Mouse (Mus musculus): Measurements from ENCODE around the gene Trpm1.
"Not testable (repeated sequence)": the region's sequence is repeated elsewhere in the genome, so short reads cannot be mapped to it uniquely, and the experiment has no call there.

The Trpm1 gene

GRCm38 (mm10) chr7:64153535-64153934, at the start of gene Trpm1:
TSS of gene Trpm1 (plus strand) at chr7:64153835.
- DNase-seq (ENCODE audit: low read depth, low spot score), result no peak

GRCm38 (mm10) chr7:64122131-64122715, 31.4 kb upstream of the Trpm1 start:
- no peak for DNase-seq (ENCODE audit: low read depth, low spot score)

DNA sequence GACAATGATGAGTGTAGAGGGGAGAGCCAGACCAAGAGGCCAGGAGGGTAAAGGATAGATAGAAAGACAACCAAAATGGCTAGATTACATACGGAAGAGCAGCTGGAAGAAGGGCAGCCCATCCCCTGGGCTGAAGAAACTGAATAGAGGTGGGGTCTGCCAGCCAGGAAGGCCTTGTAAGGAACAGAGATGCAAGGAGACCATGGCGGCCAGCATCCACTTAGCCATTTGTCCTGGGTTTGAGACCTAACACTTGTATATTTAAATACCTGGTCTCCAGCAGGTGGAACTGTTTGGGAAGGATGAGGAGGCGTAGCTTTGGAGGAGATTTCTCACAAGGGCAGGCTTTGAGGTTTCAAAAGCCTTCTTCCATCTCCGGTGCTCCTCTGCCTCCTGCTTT, 29.9 kb upstream of the Trpm1 start:
- no peak for DNase-seq (ENCODE audit: low read depth, low spot score)

- not testable (repeated sequence) for DNase-seq (ENCODE audit: low read depth, low spot score)
These were observed 27.6 kb upstream of the Trpm1 start for GRCm38 (mm10) chr7:64125994-64126393.

DNA sequence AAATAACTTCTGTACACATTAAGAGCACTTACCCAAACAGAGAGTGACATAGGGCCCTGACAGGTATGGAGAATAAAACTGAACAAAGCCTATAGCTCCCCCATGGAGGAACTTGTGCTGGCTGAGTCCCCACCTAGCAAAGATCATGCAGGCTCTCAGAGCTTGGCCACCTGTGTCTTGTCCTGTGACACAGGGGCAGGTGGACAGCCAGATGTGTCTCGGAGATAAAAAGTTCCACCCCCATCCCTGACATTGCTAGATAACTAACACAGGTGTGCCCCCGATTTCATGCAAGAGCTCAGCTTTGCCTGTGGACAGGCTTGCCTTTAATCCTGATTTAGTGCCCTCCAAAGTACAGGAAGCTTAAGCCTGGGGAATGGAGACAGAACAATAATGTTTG, 13.8 kb upstream of the Trpm1 start:
- no peak for DNase-seq (ENCODE audit: low read depth, low spot score)

- no peak for DNase-seq (ENCODE audit: low read depth, low spot score)
These were observed 12.2 kb upstream of the Trpm1 start for GRCm38 (mm10) chr7:64141301-64142032.

GRCm38 (mm10) chr7:64149337-64149736, 4.3 kb upstream of the Trpm1 start:
- DNase-seq (ENCODE audit: low read depth, low spot score), result no peak

GRCm38 (mm10) chr7:64149747-64150146, 3.9 kb upstream of the Trpm1 start:
- DNase-seq (ENCODE audit: low read depth, low spot score), result no peak

DNA sequence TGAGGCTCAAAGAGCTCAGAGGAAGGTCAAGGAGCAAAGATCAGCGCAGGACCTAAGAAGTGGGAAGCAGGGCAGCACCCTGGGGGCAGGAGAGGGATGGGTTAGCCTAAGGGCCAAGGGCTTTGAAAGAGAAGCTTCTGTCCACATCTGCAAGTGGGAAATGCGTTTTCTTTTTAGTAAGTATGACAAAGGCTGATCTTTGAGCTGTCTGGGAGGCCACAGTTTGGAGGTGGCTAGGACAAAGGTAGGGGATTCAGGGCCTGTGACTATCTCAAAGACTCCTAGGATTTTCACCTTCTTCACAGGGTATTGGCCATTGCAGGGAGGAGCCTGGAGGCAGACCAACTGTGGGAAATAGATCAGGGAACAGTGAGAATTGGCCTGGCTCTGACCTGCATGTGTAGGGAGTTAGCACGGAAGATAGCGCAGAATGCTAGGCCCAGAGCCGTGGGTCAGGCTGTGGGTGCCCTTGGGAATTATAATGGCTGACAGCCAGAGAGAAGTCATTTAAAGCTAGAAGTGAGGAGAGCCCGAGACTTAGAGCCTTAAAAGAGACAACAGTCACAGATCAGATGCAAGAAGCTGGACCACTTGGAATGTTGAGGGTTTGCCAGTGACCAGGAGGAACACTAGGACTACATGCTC, 3.1 kb upstream of the Trpm1 start:
- DNase-seq (ENCODE audit: low read depth, low spot score), result no peak

GRCm38 (mm10) chr7:64155226-64155625, 1.6 kb downstream of the Trpm1 start:
- DNase-seq (ENCODE audit: low read depth, low spot score), result no peak

GRCm38 (mm10) chr7:64155687-64156086, 2.1 kb downstream of the Trpm1 start:
- DNase-seq (ENCODE audit: low read depth, low spot score), result peak; percentile 68

DNA sequence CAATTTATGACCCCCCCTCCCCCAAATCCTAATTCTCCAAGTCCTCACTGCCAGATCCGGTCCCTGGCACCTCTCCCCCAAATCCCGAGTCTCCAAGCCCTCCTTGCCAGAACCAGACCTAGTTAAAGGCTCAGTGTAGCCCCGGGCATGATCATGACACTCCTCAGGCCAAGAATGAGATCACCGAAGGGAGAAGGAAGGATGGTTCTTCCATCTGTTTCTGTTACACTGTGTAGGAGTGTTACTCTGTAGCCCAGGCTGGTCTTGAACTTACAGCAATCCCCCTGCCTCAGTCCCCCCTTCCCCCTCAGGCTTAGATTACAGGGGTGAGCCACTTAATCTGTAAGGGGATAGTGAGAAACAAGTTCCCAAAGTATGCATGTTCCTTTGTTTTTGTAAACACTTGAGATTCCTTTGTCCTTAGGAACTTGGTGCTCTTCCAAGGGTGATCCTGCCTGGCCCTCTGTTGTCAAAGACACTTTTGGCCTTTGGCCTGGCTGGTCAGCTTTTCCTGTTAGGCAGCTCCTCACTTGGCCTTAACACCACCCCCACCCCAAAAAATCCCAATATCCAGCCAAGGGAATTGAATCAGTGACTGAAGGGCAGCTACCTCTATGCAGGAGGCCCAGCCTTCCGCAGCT, 2.8 kb downstream of the Trpm1 start:
- no peak for DNase-seq (ENCODE audit: low read depth, low spot score)

DNA sequence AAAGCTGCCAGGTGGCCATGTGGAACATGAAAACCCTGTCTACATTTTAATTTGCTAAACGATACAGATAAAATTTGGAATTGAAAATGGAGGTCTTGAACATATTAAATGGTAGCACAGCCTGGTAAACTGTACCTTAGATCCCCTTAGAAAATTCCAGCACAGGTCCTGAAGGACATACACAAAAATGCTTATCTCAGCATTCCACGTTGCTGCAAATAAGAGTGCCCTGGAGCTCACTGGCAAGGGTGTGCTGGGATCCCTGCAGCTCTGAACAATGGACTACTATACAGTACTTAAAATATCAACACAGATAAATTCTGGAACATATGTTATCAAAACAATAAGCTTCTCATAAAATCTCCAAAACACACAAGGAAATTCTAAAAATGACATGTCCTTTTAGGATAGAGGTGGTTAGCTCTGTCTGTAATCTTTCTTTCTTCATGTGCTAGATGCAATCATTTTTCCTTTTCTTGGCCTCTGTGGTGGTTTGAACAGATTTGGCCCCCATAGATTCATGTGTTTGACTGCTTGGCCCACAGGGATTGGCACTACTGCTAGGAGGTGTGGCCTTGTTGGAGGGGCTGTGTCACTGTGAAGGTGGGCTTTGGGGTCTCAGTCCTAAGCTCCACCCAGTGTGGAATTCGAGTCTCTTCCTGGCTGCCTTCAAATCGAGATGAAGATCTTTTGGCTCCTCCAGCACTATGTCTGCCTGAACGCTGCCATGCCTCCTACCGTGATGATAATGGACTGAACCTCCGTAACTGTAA, 3.5 kb downstream of the Trpm1 start:
- DNase-seq (ENCODE audit: low read depth, low spot score), result no peak

DNA sequence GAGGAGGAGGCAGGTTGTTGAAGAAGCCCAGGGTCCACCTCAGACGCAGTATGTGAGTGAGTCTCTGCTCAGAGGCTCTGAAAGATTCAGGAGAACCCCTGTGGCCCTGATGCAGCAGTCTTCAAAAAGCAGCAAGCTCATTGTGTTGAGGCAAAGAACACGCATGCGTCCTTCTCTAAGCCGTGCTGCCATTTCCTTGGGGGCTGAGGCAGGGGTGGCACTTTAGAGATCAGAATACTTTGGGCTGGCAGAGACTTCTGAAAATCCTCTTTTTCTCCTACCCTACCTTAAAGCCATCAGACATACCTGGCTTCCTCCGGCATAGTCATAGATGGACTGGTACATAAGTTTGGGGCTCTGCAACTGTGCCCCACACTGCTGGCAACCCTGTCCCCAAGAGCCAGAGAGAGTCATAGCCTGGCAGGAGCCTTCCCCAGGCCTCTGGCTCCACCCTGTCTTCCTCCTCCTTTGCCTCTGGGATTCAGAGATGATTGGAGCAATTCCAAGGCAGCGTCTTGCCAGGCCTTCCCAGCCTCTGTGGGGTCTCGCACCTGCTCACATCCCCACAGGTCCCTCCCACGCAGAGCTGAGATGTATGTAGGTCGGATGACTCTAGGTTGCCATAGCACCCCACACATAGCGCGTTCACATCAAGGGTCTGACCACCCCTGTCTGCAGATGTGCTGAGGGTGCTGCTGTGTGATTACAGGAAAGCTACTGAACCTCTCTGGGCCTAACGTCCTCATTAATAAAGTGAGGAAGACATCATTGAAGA, 4.8 kb downstream of the Trpm1 start:
- DNase-seq (ENCODE audit: low read depth, low spot score), result no peak

- DNase-seq (ENCODE audit: low read depth, low spot score), result no peak
These were observed 5.5 kb downstream of the Trpm1 start for GRCm38 (mm10) chr7:64159056-64159542.

GRCm38 (mm10) chr7:64159612-64160591, 6.3 kb downstream of the Trpm1 start:
- no peak for DNase-seq (ENCODE audit: low read depth, low spot score)

DNA sequence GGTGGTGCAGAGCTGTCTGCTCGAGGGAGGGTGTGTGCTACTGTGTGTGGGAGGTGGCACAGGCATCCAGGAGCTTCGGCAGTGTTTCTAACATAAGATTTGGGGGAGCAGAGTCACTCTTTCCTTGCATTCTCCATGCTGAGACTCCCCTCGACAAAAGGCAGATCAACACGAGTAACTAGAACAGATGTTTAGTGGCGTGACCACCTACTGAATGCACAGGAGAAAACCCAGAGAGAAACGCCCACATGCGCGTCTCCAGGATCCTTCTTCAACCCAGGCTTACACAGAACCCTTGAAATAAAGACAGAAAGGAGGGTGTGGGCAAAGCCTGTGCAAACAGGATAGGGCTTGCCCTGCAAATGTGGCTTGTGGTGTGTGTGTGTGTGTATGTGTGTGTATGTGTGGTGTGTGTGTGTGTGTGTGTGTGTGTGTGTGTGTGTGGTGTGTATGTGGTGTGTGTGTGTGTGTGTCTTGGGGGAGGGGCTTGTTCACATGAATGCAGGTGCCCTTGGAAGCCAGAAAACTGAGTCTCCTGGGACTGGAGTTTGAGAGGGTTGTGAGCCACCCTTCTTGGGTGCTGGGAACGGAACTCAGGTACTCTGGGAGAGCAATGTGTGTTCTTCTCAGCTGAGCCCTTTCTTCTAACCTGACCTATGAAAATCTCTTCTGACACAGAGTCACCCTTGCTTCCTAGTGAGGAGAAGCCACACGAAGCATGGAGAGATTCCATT, 7.3 kb downstream of the Trpm1 start:
- no peak for DNase-seq (ENCODE audit: low read depth, low spot score)

DNA sequence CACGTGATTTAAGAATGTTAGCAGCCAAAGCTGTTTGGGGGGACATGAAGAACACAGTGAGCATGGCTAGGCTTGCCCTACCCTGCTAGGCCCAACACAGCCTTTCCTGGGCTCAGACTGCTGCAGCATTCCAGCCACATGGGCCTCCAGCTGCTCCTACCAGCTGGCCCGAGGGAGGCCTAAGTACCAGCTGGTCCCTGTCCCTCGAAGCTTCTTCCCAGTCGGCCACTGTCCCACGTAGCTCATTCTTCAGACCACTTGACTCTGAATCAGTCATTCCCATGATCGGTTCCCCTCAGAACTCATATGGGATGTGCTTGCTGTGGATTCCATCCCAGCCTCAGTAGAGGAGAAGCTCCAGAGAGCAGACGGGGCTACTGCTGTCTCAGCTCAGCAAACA, 8.4 kb downstream of the Trpm1 start:
- DNase-seq (ENCODE audit: low read depth, low spot score), result no peak

DNA sequence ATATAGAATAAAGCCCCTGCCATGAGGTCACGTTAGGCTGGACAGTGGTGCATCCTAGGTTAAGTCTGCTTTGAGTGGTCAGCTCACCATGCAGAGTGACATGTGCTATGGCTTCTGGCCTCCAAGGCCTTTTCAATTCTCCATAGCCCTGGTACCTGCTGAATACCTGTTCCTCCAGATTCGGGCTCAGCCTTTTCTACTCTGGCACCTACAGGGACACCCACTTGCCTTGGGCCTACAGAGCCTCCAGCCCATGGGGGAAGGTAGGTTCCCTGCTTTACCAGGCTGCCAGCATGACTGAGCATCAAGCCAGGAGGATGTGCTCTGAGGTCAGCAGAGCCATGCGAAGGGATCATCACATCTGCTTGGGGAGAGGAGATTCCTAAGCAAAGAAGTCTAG, 9.5 kb downstream of the Trpm1 start:
- no peak for DNase-seq (ENCODE audit: low read depth, low spot score)
